Mouse (Mus musculus) heart, adult 2 months (tissue): ENCODE data around the gene Gcnt2.

Experiments
- EP300 ChIP-seq: fragments of 200-500 bp; IDR thresholded peaks from 2 replicates; pipeline ENCODE4 v1.6.1; 2011; ENCODE audit warnings: low read depth, low read length, control low read depth; ENCODE audit not compliant: insufficient read depth
- POLR2A ChIP-seq: fragments of 200-500 bp; IDR thresholded peaks from 2 replicates; pipeline ENCODE4 v1.6.1; 2011; ENCODE audit warnings: mild to moderate bottlenecking, low read depth, low read length, control low read depth; ENCODE audit not compliant: insufficient read depth

GRCm38 (mm10) chr13:40977609-40978008, 118.1 kb downstream of the Gcnt2 start:
- TF ChIP-seq POLR2A: no peak
- TF ChIP-seq EP300: no peak
